Mouse (Mus musculus): ENCODE data around the gene H2-D1. TPM values are rescaled to one million over a fixed set of nuclear protein-coding genes. Genes with fewer than 3 reads are reported as not detected.
"Not testable (repeated sequence)": the region's sequence is repeated elsewhere in the genome, so short reads cannot be mapped to it uniquely, and the experiment has no call there.

H2-D1 gene
- polyA plus RNA-seq, 1 experiment from 2014 or later = 303 TPM

- Histone ChIP-seq H3K4me1 (replicated peaks; ENCODE audit: control insufficient read depth, insufficient read depth) (peaks cover 2% of the 10 kb centered on the region), H3K27me3 (ENCODE audit: control insufficient read depth, insufficient read depth, low read length) (no peaks in the 10 kb centered on the region), H3K36me3 (ENCODE audit: control insufficient read depth, insufficient read depth, low read length) (peaks cover 4% of the 10 kb centered on the region), H3K9me3 (ENCODE audit: control insufficient read depth, low read length) (no peaks in the 10 kb centered on the region), H3K9ac (ENCODE audit: low read length) (no peak overlapping the region), H3K27ac (replicated peaks) (peak overlapping the region; percentile 85), H3K4me2 (replicated peaks; ENCODE audit: low read depth) (no peak overlapping the region), H3K4me3 (ENCODE audit: low read depth, low read length) (no peak overlapping the region)
- DNase-seq (ENCODE audit: low spot score) (no peak), ATAC-seq (ENCODE audit: low FRiP score, low TSS enrichment) (no peak)
- TF ChIP-seq EP300 (optimal IDR thresholded peaks at IDR 0.05) (no peak), CTCF (IDR thresholded peaks at IDR 0.05; ENCODE audit: low read depth) (no peak)
- 65% methylated on average over 5 of the region's 5 CpGs for WGBS
Observed at GRCm38 (mm10) chr17:35232659-35233058, 29.9 kb upstream of the H2-D1 start.

- TF ChIP-seq EP300 (optimal IDR thresholded peaks at IDR 0.05) (no peak), CTCF (IDR thresholded peaks at IDR 0.05; ENCODE audit: low read depth) (no peak)
- H3K9me3 ChIP-seq (ENCODE audit: control insufficient read depth, low read length) = no peaks in the 10 kb centered on the region
- no peaks in the 10 kb centered on the region for H3K27me3 ChIP-seq (ENCODE audit: control insufficient read depth, insufficient read depth, low read length)
- peak within 1 kb of the TSS; percentile 86; the same call in 1 of the 2 replicates for H3K9ac ChIP-seq (ENCODE audit: low read length)
- ATAC-seq (ENCODE audit: low FRiP score, low TSS enrichment) (peak; percentile 17), DNase-seq (ENCODE audit: low spot score) (peak; percentile 60)
- peaks cover 4% of the 10 kb centered on the region for H3K36me3 ChIP-seq (ENCODE audit: control insufficient read depth, insufficient read depth, low read length)
- peaks cover 2% of the 10 kb centered on the region for H3K4me1 ChIP-seq (replicated peaks; ENCODE audit: control insufficient read depth, insufficient read depth)
- peak within 1 kb of the TSS; percentile 91 for H3K4me2 ChIP-seq (replicated peaks; ENCODE audit: low read depth)
- peak within 1 kb of the TSS; percentile 56 for H3K4me3 ChIP-seq (ENCODE audit: low read depth, low read length)
- peak within 1 kb of the TSS; percentile 97 for H3K27ac ChIP-seq (replicated peaks)
- 35% methylated on average over 18 of the region's 18 CpGs for WGBS
Observed at GRCm38 (mm10) chr17:35233114-35233980, 29.2 kb upstream of the H2-D1 start, which contains the start of gene Atp6v1g2. Gene Atp6v1g2, plus strand, starts transcription at chr17:35233660.

DNA sequence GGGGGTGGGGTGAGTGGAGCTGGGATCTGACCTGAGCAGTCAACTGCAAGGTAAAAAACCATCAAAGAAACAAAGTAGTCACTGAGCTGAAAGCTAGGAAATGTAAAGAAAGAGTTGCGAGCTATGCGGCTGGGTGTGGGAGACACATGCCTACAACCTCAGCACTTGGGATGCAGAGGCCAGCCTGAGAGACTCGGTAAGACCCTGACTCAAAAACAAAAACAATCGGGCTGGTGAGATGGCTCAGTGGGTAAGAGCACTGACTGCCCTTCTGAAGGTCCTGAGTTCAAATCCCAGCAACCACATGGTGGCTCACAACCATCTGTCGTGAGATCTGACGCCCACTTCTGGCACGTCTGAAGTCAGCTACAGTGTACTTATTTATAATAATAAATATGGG, 28.4 kb upstream of the H2-D1 start:
- not testable (repeated sequence) for H3K27me3 ChIP-seq (ENCODE audit: control insufficient read depth, insufficient read depth, low read length); H3K9me3 ChIP-seq (ENCODE audit: control insufficient read depth, low read length); H3K4me3 ChIP-seq (ENCODE audit: low read depth, low read length); H3K36me3 ChIP-seq (ENCODE audit: control insufficient read depth, insufficient read depth, low read length); DNase-seq (ENCODE audit: low spot score); ATAC-seq (ENCODE audit: low FRiP score, low TSS enrichment); H3K9ac ChIP-seq (ENCODE audit: low read length); H3K4me1 ChIP-seq (replicated peaks; ENCODE audit: control insufficient read depth, insufficient read depth)
- WGBS = 67% methylated on average over 7 of the region's 7 CpGs
- Histone ChIP-seq H3K27ac (replicated peaks) (peak overlapping the region; percentile 85), H3K4me2 (replicated peaks; ENCODE audit: low read depth) (peak overlapping the region; percentile 91)

DNA sequence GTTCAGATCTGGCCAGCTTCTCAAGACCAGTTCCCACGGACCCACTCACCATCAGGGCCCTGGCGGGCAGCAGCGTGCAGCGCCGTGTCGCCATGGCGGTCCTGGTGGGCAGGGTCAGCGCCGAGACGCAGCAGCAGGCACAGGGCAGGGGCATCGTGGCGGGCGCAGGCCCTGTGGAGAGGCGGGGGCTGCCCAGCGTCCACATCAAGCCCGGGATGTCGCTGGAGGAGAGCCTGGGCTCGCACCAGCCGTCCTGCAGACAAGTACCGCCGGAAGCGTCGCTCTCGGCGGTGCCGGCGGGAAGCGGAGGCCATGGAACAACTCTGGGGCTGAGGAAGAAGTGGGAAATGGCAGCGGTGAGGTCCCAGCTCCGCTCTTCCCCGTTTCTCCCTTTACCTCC, 27.6 kb upstream of the H2-D1 start:
- peak overlapping the region; percentile 86 for H3K9ac ChIP-seq (ENCODE audit: low read length)
- no peaks in the 10 kb centered on the region; the same call in 1 of the 2 replicates for H3K36me3 ChIP-seq (ENCODE audit: control insufficient read depth, insufficient read depth, low read length)
- 4% methylated on average over 31 of the region's 31 CpGs for WGBS
- peak overlapping the region; percentile 91 for H3K4me2 ChIP-seq (replicated peaks; ENCODE audit: low read depth)
- peak overlapping the region; percentile 56 for H3K4me3 ChIP-seq (ENCODE audit: low read depth, low read length)
- H3K27ac ChIP-seq (replicated peaks) = peak overlapping the region; percentile 97
- H3K9me3 ChIP-seq (ENCODE audit: control insufficient read depth, low read length) = no peaks in the 10 kb centered on the region
- no peaks in the 10 kb centered on the region for H3K27me3 ChIP-seq (ENCODE audit: control insufficient read depth, insufficient read depth, low read length)
- DNase-seq (ENCODE audit: low spot score) = peak; percentile 66
- TF ChIP-seq CTCF (IDR thresholded peaks at IDR 0.05; ENCODE audit: low read depth) = peak; percentile 30; the same call in 1 of the 2 replicates
- no peak for TF ChIP-seq EP300 (optimal IDR thresholded peaks at IDR 0.05)
- peaks cover 2% of the 10 kb centered on the region for H3K4me1 ChIP-seq (replicated peaks; ENCODE audit: control insufficient read depth, insufficient read depth)
- 0 out of 2 replicates have a peak, but pooled peaks have one; percentile 5 for ATAC-seq (ENCODE audit: low FRiP score, low TSS enrichment)

DNA sequence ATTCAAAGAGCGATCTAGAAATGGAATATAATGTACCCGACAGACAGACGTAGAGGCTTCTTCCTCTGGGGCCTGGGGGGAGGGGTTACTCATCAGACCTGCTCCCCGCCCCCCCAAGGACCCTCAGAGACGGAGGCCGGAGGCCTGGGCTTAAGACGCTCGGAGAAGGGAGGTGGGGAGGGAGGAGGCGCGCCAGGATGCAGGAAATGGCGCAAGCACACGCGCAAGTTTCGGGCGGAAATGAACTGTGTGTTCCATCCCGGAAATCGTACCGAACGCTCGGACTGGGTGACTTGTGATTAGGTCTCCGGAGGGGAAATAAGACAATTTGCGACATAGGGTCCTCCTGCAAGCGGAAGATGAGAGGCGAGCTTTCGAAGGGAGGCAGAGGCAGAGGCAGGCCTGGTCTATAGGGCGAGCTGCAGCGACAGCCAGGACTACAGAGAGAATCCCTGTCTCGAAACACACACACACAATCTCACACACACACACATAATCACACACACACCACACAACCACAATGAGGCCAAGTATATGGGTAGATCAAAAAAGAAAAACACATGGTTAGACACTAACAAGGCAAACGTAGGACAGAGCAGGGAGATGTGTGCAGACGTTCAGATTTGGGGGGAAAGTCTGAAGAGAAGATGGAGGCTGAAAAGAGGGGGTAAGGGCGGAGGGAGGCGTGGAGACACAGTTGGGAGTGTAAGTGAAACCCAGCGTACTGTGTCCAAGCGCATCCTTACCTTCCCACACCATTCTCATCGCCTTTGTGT, 26.7 kb upstream of the H2-D1 start, which contains the start of gene Nfkbil1:
Gene Nfkbil1 (minus strand): TSS at position 179 of the 776 bp plus-strand sequence.
- WGBS = under 1% methylated on average over 35 of the region's 35 CpGs
- Histone ChIP-seq H3K27me3 (ENCODE audit: control insufficient read depth, insufficient read depth, low read length) (no peaks in the 10 kb centered on the region), H3K27ac (replicated peaks) (peak within 1 kb of the TSS; percentile 97), H3K4me1 (replicated peaks; ENCODE audit: control insufficient read depth, insufficient read depth) (peaks cover 3% of the 10 kb centered on the region), H3K36me3 (ENCODE audit: control insufficient read depth, insufficient read depth, low read length) (no peaks in the 10 kb centered on the region; the same call in 1 of the 2 replicates), H3K9me3 (ENCODE audit: control insufficient read depth, low read length) (no peaks in the 10 kb centered on the region), H3K9ac (ENCODE audit: low read length) (peak within 1 kb of the TSS; percentile 86), H3K4me2 (replicated peaks; ENCODE audit: low read depth) (peak within 1 kb of the TSS; percentile 91), H3K4me3 (ENCODE audit: low read depth, low read length) (peak within 1 kb of the TSS; percentile 56)
- TF ChIP-seq CTCF (IDR thresholded peaks at IDR 0.05; ENCODE audit: low read depth) = no peak
- peak; percentile 63 for TF ChIP-seq EP300 (optimal IDR thresholded peaks at IDR 0.05)
- DNase-seq (ENCODE audit: low spot score) (peak; percentile 91), ATAC-seq (ENCODE audit: low FRiP score, low TSS enrichment) (peak; percentile 80)

Measured in stomach, postnatal 0 days (tissue).